Mouse (Mus musculus) liver, postnatal 0 days (tissue): ENCODE results near the gene Gzmf.

Experiments used
- CTCF ChIP-seq: sonication (generic); IDR thresholded peaks from 2 replicates; pipeline ENCODE4 v1.5.1; 2016; ENCODE audit warnings: antibody characterized with exemption, low read depth
- EP300 ChIP-seq: IDR thresholded peaks from 2 replicates; pipeline ENCODE4 v1.6.1; 2016; ENCODE audit warnings: antibody characterized with exemption, low read depth, mild to moderate bottlenecking

- TF ChIP-seq CTCF (peak; percentile 19; the same call in 1 of the 2 replicates), EP300 (no peak)
Observed at GRCm38 (mm10) chr14:56186946-56187345, 24.3 kb downstream of the Gzmf start.
